In the genomic region with DNA sequence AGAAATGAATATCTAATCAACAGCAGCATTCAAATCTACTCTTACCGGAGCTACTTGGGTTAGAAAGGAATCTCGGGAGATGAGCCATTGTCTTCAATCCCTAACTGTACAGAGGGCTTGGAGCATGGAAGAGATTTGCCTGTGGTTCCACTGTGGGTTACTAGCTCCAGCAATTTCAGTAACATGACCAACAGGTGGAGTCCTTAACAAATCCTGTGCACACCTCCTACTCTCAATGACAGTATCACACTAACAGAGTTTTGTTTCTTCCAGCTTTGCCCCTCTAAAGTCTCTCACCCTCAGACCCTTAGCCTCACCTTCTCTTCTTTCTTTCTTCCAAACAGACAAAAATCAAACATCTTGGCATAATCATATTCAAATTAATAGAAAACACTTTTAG, we compare ENCODE assay signal across 15 mouse cellular contexts. TPM values are rescaled to one million over a fixed set of nuclear protein-coding genes. Genes with fewer than 3 reads are reported as not detected.
DNase-seq lines count a peak whose midpoint lies in the region; ATAC-seq and TF ChIP-seq lines count a peak whose summit lies in the region.
"Had no signal": no experiment of that assay in that cellular context is flagged by ENCODE, and none has a peak within 500 bp of the region (broad histone marks: within the 10 kb centered on the region; RNA-seq: fewer than 3 reads in every experiment).

No protein-coding gene starts in this region.

- H3K27ac ChIP-seq in spleen, adult 2 months (ENCODE audit: insufficient read depth, low read length) = no peak overlapping the region
- H3K27ac ChIP-seq: limb, embryonic 12.5 days; neural tube, embryonic 13.5 days had no signal

- H3K4me3 ChIP-seq in spleen, adult 2 months (ENCODE audit: extremely low read depth, insufficient read depth, insufficient read length) = no peak overlapping the region
- H3K4me3 ChIP-seq: limb, embryonic 12.5 days; neural tube, embryonic 13.5 days had no signal

- peak; percentile 53 for DNase-seq in CD4-positive, CD25-positive, alpha-beta regulatory T cell, adult 2 months (ENCODE audit: low read depth, low spot score)
- DNase-seq in kidney, adult 9 months = peak; percentile 22
- no peak for DNase-seq in kidney, postnatal 36 days
- no peak for DNase-seq in spleen, adult 2 months (ENCODE audit: low read depth in 1 of 2, low spot score in 2 of 2)
- DNase-seq in spleen, postnatal 36 days (ENCODE audit: low spot score in 2 of 2) = no peak
- peak; percentile 56 for DNase-seq in naive thymus-derived CD4-positive, alpha-beta T cell, adult 2 months (ENCODE audit: low read depth)
- no peak for DNase-seq in urinary bladder, adult 18-20 months (ENCODE audit: low spot score in 2 of 2)
- DNase-seq: cerebellum, postnatal 10 days; heart, postnatal 36 days; kidney, postnatal 10 days; lung, adult 2 months had no signal

- peaks cover 1% of the 10 kb centered on the region; the same call in 1 of the 2 replicates for H3K36me3 ChIP-seq in spleen, adult 2 months (ENCODE audit: control insufficient read depth, insufficient read depth, low read length)

- peak; percentile 22; the same call in 1 of the 2 replicates for TF ChIP-seq CTCF in spleen, adult 2 months (IDR thresholded peaks at IDR 0.05; ENCODE audit: extremely low read depth, insufficient read depth, insufficient read length, insufficient replicate concordance)

- 93% methylated on average over 2 of the region's 2 CpGs for WGBS in spleen, adult 2 months

- no peaks in the 10 kb centered on the region; the same call in 1 of the 2 replicates for H3K4me1 ChIP-seq in spleen, adult 2 months (ENCODE audit: control insufficient read depth, insufficient read depth, insufficient read length)

- H3K27me3 ChIP-seq in spleen, adult 2 months (ENCODE audit: control insufficient read depth, insufficient read depth, low read length) = no peaks in the 10 kb centered on the region
- H3K27me3 ChIP-seq: limb, embryonic 12.5 days; neural tube, embryonic 13.5 days had no signal

- no peak for TF ChIP-seq POLR2A in spleen, adult 2 months (IDR thresholded peaks at IDR 0.05; ENCODE audit: low read depth, low read length)

- ATAC-seq in CD4-positive, CD25-positive, alpha-beta regulatory T cell, adult 4 months = no peak

RNA-seq across cellular contexts. Expression of gene Lztfl1, which starts 4.4 kb away (rescaled TPM):
- 10 to 100 TPM; 42.1 to 48.2 TPM for polyA plus RNA-seq in CD4-positive, CD25-positive, alpha-beta regulatory T cell, adult 4 months (2017; shearing (Covaris generic))
- 1.00 and 1.4 TPM in 2 replicates for polyA plus RNA-seq in spleen, adult 2 months (2012; rRNA removed)

RNA-seq across cellular contexts. Expression of gene Slc6a20a, which starts 34.4 kb away (rescaled TPM):
- not detected for polyA plus RNA-seq in CD4-positive, CD25-positive, alpha-beta regulatory T cell, adult 4 months (2017; shearing (Covaris generic))
- 5.8 and 7.1 TPM in 2 replicates for polyA plus RNA-seq in spleen, adult 2 months (2012; rRNA removed)
- polyA plus RNA-seq: heart, embryonic 11.5 days; limb, embryonic 12.5 days had no signal

RNA-seq across cellular contexts. Expression of gene Ccr9, which starts 34.9 kb away (rescaled TPM):
- polyA plus RNA-seq in CD4-positive, CD25-positive, alpha-beta regulatory T cell, adult 4 months (2017; shearing (Covaris generic)) = 10 to 100 TPM; 28.0 to 36.1 TPM
- polyA plus RNA-seq in spleen, adult 2 months (2012; rRNA removed) = 8.2 and 8.7 TPM in 2 replicates

Comparison
In these comparisons a context has a peak if more than half of its experiments do, and no peak if none do; other contexts are left out.
1. DNase-seq: peak in CD4-positive, CD25-positive, alpha-beta regulatory T cell, adult 2 months (single experiment), kidney, adult 9 months (single experiment) and naive thymus-derived CD4-positive, alpha-beta T cell, adult 2 months (single experiment); none in kidney, postnatal 36 days (0 of 2), spleen, adult 2 months (0 of 2), spleen, postnatal 36 days (0 of 2) and urinary bladder, adult 18-20 months (0 of 2).
2. RNA of gene Lztfl1, which starts 4.4 kb away (polyA plus RNA-seq): 42.1 to 48.2 TPM in CD4-positive, CD25-positive, alpha-beta regulatory T cell, adult 4 months; 1.00 to 1.4 TPM in spleen, adult 2 months; every median in the first group is over 10 times any median in the second.